In the genomic region with DNA sequence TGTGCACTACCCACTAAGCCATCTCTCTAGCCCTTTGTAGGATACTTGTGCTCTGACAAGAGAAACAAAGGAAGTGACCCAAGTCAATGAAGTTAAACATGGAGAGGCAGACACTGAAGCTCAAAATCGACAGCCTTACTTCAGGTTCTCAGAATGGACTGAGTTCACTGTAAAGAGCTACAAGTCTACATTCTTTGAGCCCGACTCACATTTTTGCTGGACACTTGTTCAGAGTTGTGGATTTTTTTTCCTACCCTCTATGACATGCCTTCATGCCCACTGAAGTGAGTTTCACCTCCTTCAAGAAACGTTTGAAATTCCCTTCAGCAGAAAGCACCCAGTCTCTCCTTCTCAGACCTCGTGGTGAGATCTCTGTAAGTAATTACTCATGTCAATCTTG, we compare ENCODE assay signal across 21 mouse cellular contexts.
"Had no signal": no experiment of that assay in that cellular context is flagged by ENCODE, and none has a peak within 500 bp of the region (broad histone marks: within the 10 kb centered on the region; RNA-seq: fewer than 3 reads in every experiment).

No protein-coding gene starts in this region.

- H3K4me3 ChIP-seq: liver, embryonic 15.5 days; lung, embryonic 15.5 days; midbrain, embryonic 10.5 days; midbrain, embryonic 12.5 days; myocyte; neural tube, embryonic 13.5 days; neural tube, embryonic 15.5 days; stomach, embryonic 15.5 days had no signal

- H3K27ac ChIP-seq: liver, embryonic 15.5 days; lung, embryonic 15.5 days; macrophage; midbrain, embryonic 10.5 days; midbrain, embryonic 12.5 days; neural tube, embryonic 13.5 days; neural tube, embryonic 15.5 days; stomach, embryonic 15.5 days had no signal

- H3K9me3 ChIP-seq: liver, embryonic 15.5 days; lung, embryonic 15.5 days; midbrain, embryonic 10.5 days; midbrain, embryonic 12.5 days; neural tube, embryonic 13.5 days; neural tube, embryonic 15.5 days; stomach, embryonic 15.5 days had no signal

- DNase-seq: liver, postnatal 0 days; lung, adult 2 months; lung, postnatal 10 days; midbrain, embryonic 14.5 days; retina, postnatal 1 day; right cerebral cortex, adult 18-20 months; right cerebral cortex, postnatal 25 days; right cerebral cortex, postnatal 4 days; thymus, adult 18-20 months; thymus, postnatal 14 days; thymus, postnatal 36 days had no signal

- H3K9ac ChIP-seq: liver, embryonic 15.5 days; liver, postnatal 0 days; lung, embryonic 15.5 days; midbrain, embryonic 12.5 days; neural tube, embryonic 13.5 days; neural tube, embryonic 15.5 days; stomach, embryonic 15.5 days had no signal

- H3K4me1 ChIP-seq: liver, embryonic 15.5 days; midbrain, embryonic 10.5 days; midbrain, embryonic 12.5 days; neural tube, embryonic 15.5 days; stomach, embryonic 15.5 days had no signal

- H3K36me3 ChIP-seq: liver, embryonic 15.5 days; lung, embryonic 15.5 days; midbrain, embryonic 10.5 days; midbrain, embryonic 12.5 days; neural tube, embryonic 13.5 days; neural tube, embryonic 15.5 days; stomach, embryonic 15.5 days had no signal

- H3K4me2 ChIP-seq: liver, embryonic 15.5 days; lung, embryonic 15.5 days; midbrain, embryonic 12.5 days; neural tube, embryonic 13.5 days; neural tube, embryonic 15.5 days; stomach, embryonic 15.5 days had no signal

- H3K27me3 ChIP-seq: liver, embryonic 15.5 days; lung, embryonic 15.5 days; midbrain, embryonic 12.5 days; neural tube, embryonic 13.5 days; neural tube, embryonic 15.5 days; stomach, embryonic 15.5 days had no signal

- ATAC-seq: liver, postnatal 0 days; midbrain, embryonic 16.5 days had no signal
